Mouse (Mus musculus) brain, embryonic 14.5 days (tissue): ENCODE data around the gene Gja1. TPM values are rescaled to one million over a fixed set of nuclear protein-coding genes. Genes with fewer than 3 reads are reported as not detected.
A peak's percentile ranks its signal among the peaks of the same experiment; 100 is the strongest.

ENCODE experiments used
- DNase-seq: peaks from one replicate; pipeline ENCODE4 v3.0.0-alpha.2; 2011; ENCODE audit warnings: low read depth
- CTCF ChIP-seq: fragments of 200-500 bp; IDR thresholded peaks from 2 replicates; pipeline ENCODE4 v1.5.1; 2012; ENCODE audit warnings: inconsistent platforms, mild to moderate bottlenecking, moderate library complexity, borderline replicate concordance; ENCODE audit not compliant: insufficient read depth, insufficient read length; ENCODE audit errors: extremely low read depth
- POLR2A ChIP-seq: fragments of 200-500 bp; IDR thresholded peaks from 2 replicates; pipeline ENCODE4 v1.6.1; 2012; ENCODE audit warnings: mild to moderate bottlenecking, inconsistent platforms, borderline replicate concordance; ENCODE audit not compliant: poor library complexity, insufficient read depth, insufficient read length, severe bottlenecking; ENCODE audit errors: extremely low read depth
- polyA plus RNA-seq: library from polyadenylated mRNA; depleted of rRNA; stranded (reverse); fragments of >200 nt; gene quantifications from 2 replicates; pipeline ENCODE4 v1.2.3, GENCODE M21; 2012; rRNA removed

The Gja1 gene
- polyA plus RNA-seq, 1 experiment, result 36.8 TPM

GRCm38 (mm10) chr10:56425016-56425798 lies 48.1 kb downstream of the Gja1 start:
- no peak for DNase-seq
- no peak for TF ChIP-seq CTCF
- TF ChIP-seq POLR2A, result no peak

GRCm38 (mm10) chr10:56426369-56426768 lies 49.2 kb downstream of the Gja1 start:
- TF ChIP-seq CTCF, result no peak
- TF ChIP-seq POLR2A, result no peak
- peak; percentile 7 for DNase-seq

- DNase-seq, result no peak
- TF ChIP-seq CTCF (no peak), POLR2A (no peak)
These were observed 50.3 kb downstream of the Gja1 start for GRCm38 (mm10) chr10:56427382-56427781.

- TF ChIP-seq CTCF (no peak), POLR2A (no peak)
- no peak for DNase-seq
These were observed 50.7 kb downstream of the Gja1 start for GRCm38 (mm10) chr10:56427827-56428226.

- DNase-seq, result no peak
- no peak for TF ChIP-seq CTCF
- TF ChIP-seq POLR2A, result no peak
These were observed 51.9 kb downstream of the Gja1 start for GRCm38 (mm10) chr10:56429011-56429410.

- TF ChIP-seq CTCF, result no peak
- no peak for TF ChIP-seq POLR2A
- peak; percentile 76 for DNase-seq
These were observed 54.7 kb downstream of the Gja1 start for GRCm38 (mm10) chr10:56431600-56432389.

GRCm38 (mm10) chr10:56432390-56432709 lies 55.2 kb downstream of the Gja1 start:
- no peak for TF ChIP-seq POLR2A
- no peak for TF ChIP-seq CTCF
- DNase-seq, result no peak

GRCm38 (mm10) chr10:56437290-56437689 lies 60.2 kb downstream of the Gja1 start:
- DNase-seq, result no peak
- no peak for TF ChIP-seq POLR2A
- TF ChIP-seq CTCF, result no peak

GRCm38 (mm10) chr10:56439638-56440037 lies 62.5 kb downstream of the Gja1 start:
- no peak for TF ChIP-seq POLR2A
- TF ChIP-seq CTCF, result no peak
- no peak for DNase-seq

GRCm38 (mm10) chr10:56444457-56444856 lies 67.3 kb downstream of the Gja1 start:
- DNase-seq, result no peak
- no peak for TF ChIP-seq CTCF
- no peak for TF ChIP-seq POLR2A

GRCm38 (mm10) chr10:56449030-56449429 lies 71.9 kb downstream of the Gja1 start:
- DNase-seq, result no peak
- no peak for TF ChIP-seq POLR2A
- TF ChIP-seq CTCF, result no peak

Other genes with a start within 250 kb of the Gja1 start
- 2.4 and 3.0 TPM in 2 replicates for gene Tbc1d32, start 148.6 kb upstream of the Gja1 start, polyA plus RNA-seq